Mouse (Mus musculus) cerebellum, adult (tissue): ENCODE data around the gene Arhgef28.
"Not testable (repeated sequence)": the region's sequence is repeated elsewhere in the genome, so short reads cannot be mapped to it uniquely, and the experiment has no call there.

Source experiments
- ATAC-seq: cut with Nextera tagmentation; 2 replicates; pipeline ENCODE4 v1.9.2; 2017; ENCODE audit warnings: mild to moderate bottlenecking, moderate library complexity, mixed read lengths; ENCODE audit not compliant: insufficient number of reproducible peaks, low FRiP score, low TSS enrichment

Arhgef28 gene

GRCm38 (mm10) chr13:98024680-98025079, 181.6 kb downstream of the Arhgef28 start:
- no peak for ATAC-seq

GRCm38 (mm10) chr13:98021906-98022305, 184.3 kb downstream of the Arhgef28 start:
- ATAC-seq, result no peak

- ATAC-seq, result not testable (repeated sequence)
Observed at GRCm38 (mm10) chr13:98018837-98019236, 187.4 kb downstream of the Arhgef28 start.

- no peak for ATAC-seq
Observed at GRCm38 (mm10) chr13:98016923-98017588, 189.2 kb downstream of the Arhgef28 start.

- no peak for ATAC-seq
Observed at GRCm38 (mm10) chr13:98015981-98016922, 190.0 kb downstream of the Arhgef28 start.

GRCm38 (mm10) chr13:98014892-98015291, 191.3 kb downstream of the Arhgef28 start:
- no peak for ATAC-seq

GRCm38 (mm10) chr13:98013715-98014114, 192.5 kb downstream of the Arhgef28 start:
- ATAC-seq, result no peak

GRCm38 (mm10) chr13:98011931-98012341, 194.3 kb downstream of the Arhgef28 start:
- no peak for ATAC-seq

- ATAC-seq, result no peak
Observed at GRCm38 (mm10) chr13:98009070-98009469, 197.2 kb downstream of the Arhgef28 start.

- ATAC-seq, result no peak
Observed at GRCm38 (mm10) chr13:98008588-98008987, 197.7 kb downstream of the Arhgef28 start.

GRCm38 (mm10) chr13:98005611-98006218, 200.5 kb downstream of the Arhgef28 start:
- no peak for ATAC-seq

GRCm38 (mm10) chr13:98004647-98005414, 201.4 kb downstream of the Arhgef28 start:
- ATAC-seq, result no peak

GRCm38 (mm10) chr13:98003690-98004089, 202.5 kb downstream of the Arhgef28 start:
- ATAC-seq, result no peak

- ATAC-seq, result no peak
Observed at GRCm38 (mm10) chr13:98002598-98002997, 203.6 kb downstream of the Arhgef28 start.

GRCm38 (mm10) chr13:98002121-98002520, 204.1 kb downstream of the Arhgef28 start:
- no peak for ATAC-seq

GRCm38 (mm10) chr13:98001719-98002118, 204.5 kb downstream of the Arhgef28 start:
- ATAC-seq, result no peak

GRCm38 (mm10) chr13:98000841-98001240, 205.4 kb downstream of the Arhgef28 start:
- ATAC-seq, result no peak

GRCm38 (mm10) chr13:97999130-97999529, 207.1 kb downstream of the Arhgef28 start:
- ATAC-seq, result no peak

GRCm38 (mm10) chr13:97998570-97998969, 207.7 kb downstream of the Arhgef28 start:
- no peak for ATAC-seq

GRCm38 (mm10) chr13:97990939-97991338, 215.3 kb downstream of the Arhgef28 start:
- no peak for ATAC-seq
